Mouse (Mus musculus) heart, embryonic 12.5 days (tissue): ENCODE results near the gene Zdhhc14. TPM values are rescaled to one million over a fixed set of nuclear protein-coding genes. Genes with fewer than 3 reads are reported as not detected.

Experiments used
- ATAC-seq: fragments of 200-750 bp; cut with Nextera tagmentation; 2 replicates; pipeline ENCODE4 v1.8.0; 2017; ENCODE audit warnings: moderate TSS enrichment, moderate library complexity; ENCODE audit not compliant: insufficient number of reproducible peaks, low FRiP score
- H3K27ac ChIP-seq: fragments of 300-500 bp; sonication (generic); 2 replicates; pipeline ENCODE4 v1.5.1; 2016; ENCODE audit warnings: mild to moderate bottlenecking, moderate library complexity; ENCODE audit not compliant: poor library complexity, severe bottlenecking
- H3K27me3 ChIP-seq: fragments of 300-500 bp; sonication (generic); replicated peaks from 2 replicates; pipeline ENCODE4 v1.6.1; 2016; ENCODE audit warnings: mild to moderate bottlenecking, moderate library complexity
- H3K36me3 ChIP-seq: fragments of 300-500 bp; sonication (generic); 2 replicates; pipeline ENCODE4 v1.6.1; 2016; ENCODE audit warnings: mild to moderate bottlenecking, moderate library complexity
- H3K4me1 ChIP-seq: fragments of 300-500 bp; sonication (generic); replicated peaks from 2 replicates; pipeline ENCODE4 v1.6.1; 2016; ENCODE audit warnings: mild to moderate bottlenecking
- H3K4me2 ChIP-seq: fragments of 300-500 bp; sonication (generic); 2 replicates; pipeline ENCODE4 v1.6.1; 2016; ENCODE audit warnings: mild to moderate bottlenecking, moderate library complexity
- H3K4me3 ChIP-seq: fragments of 300-500 bp; sonication (generic); 2 replicates; pipeline ENCODE4 v1.5.1; 2016; ENCODE audit warnings: mild to moderate bottlenecking
- H3K9ac ChIP-seq: fragments of 300-500 bp; sonication (generic); 2 replicates; pipeline ENCODE4 v1.6.1; 2016; ENCODE audit warnings: mild to moderate bottlenecking, moderate library complexity
- H3K9me3 ChIP-seq: fragments of 300-500 bp; sonication (generic); replicated peaks from 2 replicates; pipeline ENCODE4 v1.6.1; 2016; ENCODE audit warnings: mild to moderate bottlenecking, moderate library complexity
- WGBS: fragments of 180-500 bp; shearing (Covaris S2); methylation state at CpG from one replicate; pipeline ENCODE4 v1.1.7; 2016; 5-methylcytosine and 5-hydroxymethylcytosine counted together
- polyA plus RNA-seq: library from polyadenylated mRNA; unstranded; fragments of >200 nt; fragmentation: Nextera tagmentation; extraction: Ambion mirVana; gene quantifications from 2 replicates; pipeline ENCODE4 v1.2.1, GENCODE M21; 2016

Gene Zdhhc14
- polyA plus RNA-seq, 1 experiment from 2014 or later = 1.6 TPM

DNA sequence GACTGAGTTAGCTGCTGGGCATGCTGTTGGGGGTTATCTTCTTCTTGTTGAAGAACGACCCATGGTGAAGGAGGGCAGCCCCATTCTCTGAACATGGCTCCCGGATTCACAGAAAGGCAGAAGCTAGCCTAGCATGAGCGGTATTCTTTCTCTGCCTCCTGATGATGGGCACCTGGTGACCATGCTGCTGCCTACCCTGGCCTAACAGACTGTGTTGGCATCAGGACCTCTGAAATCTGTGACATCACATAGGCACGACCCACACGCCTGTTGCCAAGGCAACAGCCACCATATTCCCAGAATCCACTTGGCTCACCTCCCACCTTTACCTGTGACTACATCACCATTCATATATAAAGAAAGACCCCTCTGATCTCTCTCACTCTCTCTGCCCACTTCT is 251.7 kb downstream of the Zdhhc14 start:
- Histone ChIP-seq H3K9ac (no peak overlapping the region), H3K36me3 (no peaks in the 10 kb centered on the region), H3K27me3 (no peaks in the 10 kb centered on the region), H3K4me3 (no peak overlapping the region), H3K27ac (no peak overlapping the region), H3K9me3 (no peaks in the 10 kb centered on the region), H3K4me2 (no peak overlapping the region), H3K4me1 (no peaks in the 10 kb centered on the region)
- 91% methylated on average over 5 of the region's 5 CpGs for WGBS
- ATAC-seq = no peak

DNA sequence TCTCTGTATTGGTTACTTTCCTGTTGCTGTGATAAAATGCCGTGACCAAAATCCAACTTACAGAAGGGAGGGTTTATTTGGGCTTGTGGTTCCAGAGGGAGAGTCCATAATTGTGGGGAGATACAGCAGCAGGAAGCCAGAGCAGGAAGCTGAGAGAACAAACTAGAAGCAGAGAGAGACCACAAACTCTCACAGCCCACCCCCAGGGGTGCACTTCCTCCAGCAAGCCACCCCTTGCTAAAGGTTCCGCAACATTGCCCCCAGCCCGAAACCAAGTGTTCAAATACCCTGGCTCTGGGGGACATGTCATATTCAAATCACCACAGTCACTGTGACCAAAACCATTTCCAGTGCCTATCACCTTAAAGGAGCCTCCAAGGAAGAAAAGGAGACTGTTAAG is 254.0 kb downstream of the Zdhhc14 start:
- WGBS = 84% methylated on average over 3 of the region's 3 CpGs
- Histone ChIP-seq H3K4me1 (no peaks in the 10 kb centered on the region), H3K27ac (no peak overlapping the region), H3K4me3 (no peak overlapping the region), H3K36me3 (no peaks in the 10 kb centered on the region), H3K27me3 (0 out of 2 replicates have a peak, but pooled peaks cover 7% of the 10 kb centered on the region), H3K4me2 (no peak overlapping the region), H3K9ac (no peak overlapping the region), H3K9me3 (no peaks in the 10 kb centered on the region)
- no peak for ATAC-seq

DNA sequence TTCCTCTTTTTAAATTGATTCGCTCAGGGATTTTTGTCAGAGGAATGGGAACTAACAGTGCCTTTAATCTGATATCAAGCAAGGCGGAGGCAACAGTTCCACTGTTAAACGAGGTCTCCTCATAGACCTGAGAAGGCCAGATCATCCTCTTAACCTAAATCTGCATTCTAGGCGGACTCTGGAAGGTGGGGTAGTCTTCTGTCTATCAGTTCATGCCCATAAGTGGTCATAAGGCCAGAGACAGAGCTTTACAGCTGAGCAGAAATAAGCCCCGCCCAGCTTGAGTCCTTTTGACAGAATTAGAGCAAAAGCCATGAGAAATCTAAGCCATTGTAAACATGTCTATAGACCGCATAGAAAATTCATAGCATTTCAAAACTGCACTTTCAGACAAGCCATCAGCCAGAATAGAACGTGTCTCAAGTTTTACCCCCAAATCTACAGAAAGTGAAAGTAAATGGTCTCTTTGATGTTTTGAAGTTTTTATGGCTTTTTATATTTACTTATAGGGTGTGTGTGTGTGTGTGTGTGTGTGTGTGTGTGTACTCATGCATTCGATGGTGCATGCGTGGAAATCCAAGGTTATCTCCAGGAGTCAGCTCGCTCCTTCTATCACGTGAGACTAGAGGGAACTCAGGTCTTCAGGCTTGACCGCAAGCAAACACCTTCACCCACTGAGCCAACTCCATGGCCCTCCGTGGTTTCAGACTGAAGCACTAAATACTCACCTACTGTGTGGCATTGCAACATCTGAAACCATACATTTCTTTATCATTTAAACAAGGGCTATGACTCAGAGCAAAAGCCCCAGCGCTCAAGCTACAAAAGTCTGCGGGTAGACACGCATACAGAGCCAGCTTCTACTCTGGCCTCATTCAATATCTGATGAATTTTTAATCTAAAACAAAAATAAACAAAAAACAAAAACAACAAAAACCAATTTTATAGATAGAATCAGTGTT is 255.5 kb downstream of the Zdhhc14 start:
- Histone ChIP-seq H3K9me3 (no peaks in the 10 kb centered on the region), H3K4me1 (peaks cover 4% of the 10 kb centered on the region; the same call in 1 of the 2 replicates), H3K27me3 (0 out of 2 replicates have a peak, but pooled peaks cover 13% of the 10 kb centered on the region), H3K4me2 (no peak overlapping the region), H3K9ac (no peak overlapping the region), H3K4me3 (no peak overlapping the region), H3K27ac (no peak overlapping the region), H3K36me3 (no peaks in the 10 kb centered on the region)
- WGBS = 73% methylated on average over 16 of the region's 16 CpGs
- ATAC-seq = no peak

DNA sequence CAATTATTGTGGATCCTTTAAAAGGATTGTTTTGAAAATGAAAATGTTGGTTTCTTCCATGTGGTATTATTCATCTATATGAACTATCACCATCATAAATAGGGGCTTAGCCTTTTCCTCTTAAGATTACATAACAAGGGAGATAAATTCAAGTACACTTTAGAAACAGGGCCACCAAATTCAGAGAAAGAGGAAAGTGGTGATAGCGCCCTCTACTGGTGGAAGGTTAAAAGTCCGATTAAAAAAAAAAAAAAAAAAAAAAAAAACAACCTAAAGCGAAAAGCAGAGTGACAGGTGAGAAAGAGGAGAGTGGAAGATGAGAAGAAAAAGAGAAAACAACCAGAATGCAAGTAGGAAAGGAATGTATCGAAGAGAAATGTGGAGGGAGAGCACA is 256.1 kb downstream of the Zdhhc14 start:
- H3K4me1 ChIP-seq = peaks cover 5% of the 10 kb centered on the region; the same call in 1 of the 2 replicates
- H3K36me3 ChIP-seq = no peaks in the 10 kb centered on the region
- 4% methylated on average over 4 of the region's 4 CpGs for WGBS
- H3K27me3 ChIP-seq = 0 out of 2 replicates have a peak, but pooled peaks cover 13% of the 10 kb centered on the region
- no peak overlapping the region for H3K4me3 ChIP-seq
- H3K9me3 ChIP-seq = no peaks in the 10 kb centered on the region
- H3K4me2 ChIP-seq = no peak overlapping the region
- H3K27ac ChIP-seq = no peak overlapping the region
- H3K9ac ChIP-seq = no peak overlapping the region
- ATAC-seq = no peak

DNA sequence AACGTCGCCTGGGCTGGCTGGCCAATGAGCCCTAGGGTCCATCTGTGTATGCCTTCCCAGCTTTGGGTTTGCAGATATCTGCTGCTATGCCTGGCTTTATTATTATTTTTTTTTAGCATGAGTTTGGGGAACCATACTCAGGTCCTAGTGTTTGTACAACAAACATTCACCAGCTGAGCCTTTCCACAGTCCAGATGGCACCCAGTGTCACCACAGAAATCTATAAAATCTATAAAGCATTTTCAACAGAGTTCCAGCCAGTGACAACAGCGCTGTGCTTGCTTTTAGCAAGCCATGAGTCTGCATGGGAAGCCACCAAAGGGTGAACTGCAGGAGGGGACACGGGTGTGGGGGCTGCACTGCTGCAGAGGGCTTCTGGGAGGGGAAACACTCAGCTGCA is 257.9 kb downstream of the Zdhhc14 start:
- Histone ChIP-seq H3K9ac (no peak overlapping the region), H3K27me3 (0 out of 2 replicates have a peak, but pooled peaks cover 13% of the 10 kb centered on the region), H3K4me3 (no peak overlapping the region), H3K27ac (no peak overlapping the region), H3K4me1 (peaks cover 5% of the 10 kb centered on the region; the same call in 1 of the 2 replicates), H3K4me2 (no peak overlapping the region), H3K9me3 (no peaks in the 10 kb centered on the region), H3K36me3 (no peaks in the 10 kb centered on the region)
- no peak for ATAC-seq
- WGBS = 71% methylated on average over 4 of the region's 4 CpGs

DNA sequence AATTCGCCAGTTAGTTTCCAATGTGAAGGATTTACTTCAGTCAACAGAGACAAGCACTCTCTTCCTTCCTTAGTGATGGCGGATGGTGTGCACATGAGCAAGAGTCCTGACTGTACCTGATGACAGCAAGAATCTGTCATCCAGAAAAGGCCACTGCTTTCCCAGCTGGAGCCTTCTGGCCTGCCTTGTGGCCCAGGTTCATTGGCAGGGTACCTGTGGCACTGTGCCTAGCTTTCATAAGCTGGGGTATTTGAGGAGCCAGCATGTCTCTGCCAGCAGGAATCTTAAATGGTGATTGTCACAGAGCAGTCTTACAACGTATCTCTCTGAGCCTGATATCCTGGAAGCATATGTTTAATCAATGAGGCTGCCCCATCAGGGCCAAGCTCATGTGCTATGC is 258.7 kb downstream of the Zdhhc14 start:
- H3K27me3 ChIP-seq = 0 out of 2 replicates have a peak, but pooled peaks cover 13% of the 10 kb centered on the region
- 65% methylated on average over 3 of the region's 3 CpGs for WGBS
- peaks cover 5% of the 10 kb centered on the region; the same call in 1 of the 2 replicates for H3K4me1 ChIP-seq
- H3K4me3 ChIP-seq = no peak overlapping the region
- H3K27ac ChIP-seq = no peak overlapping the region
- H3K9me3 ChIP-seq = no peaks in the 10 kb centered on the region
- H3K9ac ChIP-seq = no peak overlapping the region
- ATAC-seq = no peak
- H3K36me3 ChIP-seq = no peaks in the 10 kb centered on the region
- no peak overlapping the region for H3K4me2 ChIP-seq

DNA sequence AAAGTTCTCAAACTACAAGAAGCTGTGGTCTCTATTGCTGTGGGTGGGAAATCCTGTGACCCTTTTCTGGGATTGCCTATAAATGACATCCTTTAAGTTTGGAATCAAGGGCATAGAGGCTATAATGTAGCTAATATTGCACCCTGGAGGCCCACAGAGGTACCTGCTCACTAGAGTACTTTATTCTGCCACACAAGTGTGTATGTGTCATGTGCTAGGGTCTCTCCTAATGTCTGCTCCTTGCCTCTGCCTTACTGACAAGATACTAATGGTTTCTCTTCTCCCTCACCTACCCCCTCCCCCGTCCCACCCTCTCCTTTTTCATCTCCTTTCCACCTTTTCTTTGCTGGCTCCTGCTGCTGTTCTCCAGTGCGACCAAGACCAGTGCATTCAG is 260.0 kb downstream of the Zdhhc14 start:
- Histone ChIP-seq H3K36me3 (no peaks in the 10 kb centered on the region), H3K27ac (no peak overlapping the region), H3K27me3 (0 out of 2 replicates have a peak, but pooled peaks cover 13% of the 10 kb centered on the region), H3K9me3 (no peaks in the 10 kb centered on the region), H3K4me2 (peak overlapping the region; percentile 82), H3K9ac (no peak overlapping the region), H3K4me1 (peaks cover 5% of the 10 kb centered on the region; the same call in 1 of the 2 replicates), H3K4me3 (peak overlapping the region; percentile 51; the same call in 1 of the 2 replicates)
- 49% methylated on average over 2 of the region's 2 CpGs for WGBS
- no peak for ATAC-seq

DNA sequence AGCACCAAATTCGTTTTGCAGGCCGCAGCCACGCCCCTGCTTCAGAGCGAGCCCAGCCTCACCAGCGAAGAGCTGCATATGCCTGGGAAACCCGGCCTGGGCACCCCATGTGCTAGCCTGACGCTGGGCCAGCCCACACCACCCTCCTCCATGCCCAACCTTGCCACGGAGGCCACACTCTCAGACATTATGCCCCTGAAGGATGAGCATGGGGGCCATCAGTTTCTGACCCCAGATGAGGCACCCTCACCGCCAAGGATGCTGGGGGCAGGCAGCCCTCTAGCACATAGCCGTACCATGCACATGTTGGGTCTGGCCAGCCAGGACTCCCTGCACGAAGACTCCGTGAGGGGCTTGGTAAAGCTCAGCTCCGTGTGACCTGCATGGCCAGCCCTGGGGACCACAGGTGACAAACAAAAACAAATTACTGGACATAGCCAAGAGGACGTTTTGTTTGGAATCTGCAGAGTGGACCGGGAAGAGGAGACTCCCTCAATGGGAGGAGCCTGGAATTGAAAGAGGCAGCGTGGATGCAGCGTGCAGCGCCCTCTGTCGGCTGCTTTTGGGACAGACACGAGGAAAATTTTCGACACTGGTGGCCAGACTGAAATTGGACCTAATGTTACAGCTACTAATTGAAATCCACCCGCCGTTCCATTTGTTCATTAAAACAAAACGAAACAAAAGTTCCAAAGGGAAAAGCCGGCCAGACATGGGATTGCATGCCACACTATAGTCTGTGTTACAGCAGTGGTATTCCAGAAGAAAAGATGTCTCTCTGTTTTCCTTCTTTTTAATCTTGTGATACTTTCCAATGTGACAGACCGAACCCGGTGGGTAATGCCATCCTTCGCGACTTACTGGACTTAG is 260.6 kb downstream of the Zdhhc14 start:
- H3K4me2 ChIP-seq = peak overlapping the region; percentile 82
- H3K4me1 ChIP-seq = peaks cover 5% of the 10 kb centered on the region; the same call in 1 of the 2 replicates
- no peaks in the 10 kb centered on the region for H3K9me3 ChIP-seq
- H3K27me3 ChIP-seq = 0 out of 2 replicates have a peak, but pooled peaks cover 13% of the 10 kb centered on the region
- no peak overlapping the region for H3K27ac ChIP-seq
- peak overlapping the region; percentile 51 for H3K4me3 ChIP-seq
- peak; percentile 56 for ATAC-seq
- H3K9ac ChIP-seq = peak overlapping the region; percentile 60
- H3K36me3 ChIP-seq = no peaks in the 10 kb centered on the region
- 13% methylated on average over 29 of the region's 29 CpGs for WGBS

DNA sequence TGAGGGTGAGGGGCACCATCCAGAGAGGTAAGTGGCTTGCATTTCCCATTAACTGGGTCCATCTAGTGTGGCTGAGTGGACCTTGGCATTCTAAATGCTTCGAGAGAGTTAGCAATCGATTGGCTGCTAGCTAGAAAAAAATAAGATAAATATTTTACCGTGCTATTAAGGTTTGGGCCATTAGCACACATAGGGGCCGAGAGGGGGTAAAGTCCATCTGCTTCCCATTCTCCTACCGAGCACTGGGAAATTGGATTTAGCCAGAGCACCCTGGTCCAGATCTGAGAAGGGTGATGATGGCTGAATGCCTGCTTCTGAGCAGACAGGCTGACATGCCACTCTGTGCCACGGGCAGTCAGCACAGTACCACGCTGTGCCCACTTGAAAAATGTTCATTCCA is 263.1 kb downstream of the Zdhhc14 start:
- Histone ChIP-seq H3K9me3 (no peaks in the 10 kb centered on the region), H3K9ac (no peak overlapping the region), H3K27ac (no peak overlapping the region), H3K4me3 (no peak overlapping the region), H3K27me3 (0 out of 2 replicates have a peak, but pooled peaks cover 14% of the 10 kb centered on the region), H3K4me1 (peaks cover 5% of the 10 kb centered on the region; the same call in 1 of the 2 replicates), H3K4me2 (no peak overlapping the region), H3K36me3 (no peaks in the 10 kb centered on the region)
- ATAC-seq = no peak
- WGBS = 81% methylated on average over 7 of the region's 7 CpGs

DNA sequence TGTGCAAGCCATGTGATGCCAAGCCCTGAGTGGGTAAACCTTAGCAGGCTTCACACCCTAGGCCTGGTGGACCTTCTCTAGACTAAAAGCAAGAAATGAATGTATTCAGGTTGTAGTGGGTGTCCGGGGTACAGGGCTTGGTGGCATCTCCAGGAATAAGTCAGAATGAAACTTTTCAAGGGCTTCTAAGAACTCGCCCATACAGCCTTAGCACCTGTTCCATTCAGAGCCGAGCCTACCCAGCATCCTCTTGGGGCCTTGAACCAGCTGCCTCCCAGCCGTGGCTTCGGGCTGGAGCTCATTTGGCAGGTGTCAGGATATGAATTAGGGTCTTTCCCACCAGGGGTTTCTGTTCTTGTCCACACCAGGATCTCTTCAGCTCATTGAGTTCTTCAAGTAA is 263.7 kb downstream of the Zdhhc14 start:
- Histone ChIP-seq H3K27ac (no peak overlapping the region), H3K9me3 (no peaks in the 10 kb centered on the region), H3K4me3 (no peak overlapping the region), H3K27me3 (0 out of 2 replicates have a peak, but pooled peaks cover 12% of the 10 kb centered on the region), H3K9ac (no peak overlapping the region), H3K36me3 (no peaks in the 10 kb centered on the region), H3K4me1 (peaks cover 5% of the 10 kb centered on the region; the same call in 1 of the 2 replicates), H3K4me2 (no peak overlapping the region)
- WGBS = 70% methylated on average over 5 of the region's 5 CpGs
- ATAC-seq = no peak
